Mouse (Mus musculus) neural tube, embryonic 14.5 days (tissue): ENCODE measurements at regions not wholly inside any gene's neighbourhood (a gene's known extent, or its start where the extent isn't known, plus 50 kb on each side); places are given as distances from the start of the nearest gene placed in this dataset.
A peak's percentile ranks its signal among the peaks of the same experiment; 100 is the strongest.
"Not testable (repeated sequence)": the region's sequence is repeated elsewhere in the genome, so short reads cannot be mapped to it uniquely, and the experiment has no call there.

ENCODE experiments used
- ATAC-seq: fragments of 200-750 bp; cut with Nextera tagmentation; 2 replicates; pipeline ENCODE4 v1.8.0; 2017; ENCODE audit warnings: low read depth, mild to moderate bottlenecking, moderate TSS enrichment, moderate library complexity
- H3K27ac ChIP-seq: fragments of 300-500 bp; sonication (generic); 2 replicates; pipeline ENCODE4 v1.5.1; 2014; ENCODE audit warnings: low read depth, mild to moderate bottlenecking, control low read depth, low read length, moderate library complexity, mixed read lengths
- H3K27me3 ChIP-seq: fragments of 300-500 bp; sonication (generic); 2 replicates; pipeline ENCODE4 v1.6.1; 2014; ENCODE audit warnings: low read length; ENCODE audit not compliant: control insufficient read depth, insufficient read depth
- H3K36me3 ChIP-seq: fragments of 300-500 bp; sonication (generic); 2 replicates; pipeline ENCODE4 v1.6.1; 2014; ENCODE audit warnings: low read length, mixed read lengths; ENCODE audit not compliant: control insufficient read depth, insufficient read depth
- H3K4me1 ChIP-seq: fragments of 300-500 bp; sonication (generic); 2 replicates; pipeline ENCODE4 v1.6.1; 2014; ENCODE audit warnings: low read length; ENCODE audit not compliant: control insufficient read depth, insufficient read depth
- H3K4me2 ChIP-seq: fragments of 300-500 bp; sonication (generic); 2 replicates; pipeline ENCODE4 v1.6.1; 2014; ENCODE audit warnings: mild to moderate bottlenecking, low read depth, low read length, control low read depth
- H3K4me3 ChIP-seq: fragments of 300-500 bp; sonication (generic); 2 replicates; pipeline ENCODE4 v1.5.1; 2014; ENCODE audit warnings: low read depth, low read length, control low read depth, mixed read lengths
- H3K9ac ChIP-seq: fragments of 300-500 bp; sonication (generic); replicated peaks from 2 replicates; pipeline ENCODE4 v1.6.1; 2014; ENCODE audit warnings: low read depth, mild to moderate bottlenecking, control low read depth, low read length, mixed read lengths
- H3K9me3 ChIP-seq: fragments of 300-500 bp; sonication (generic); 2 replicates; pipeline ENCODE4 v1.6.1; 2016; ENCODE audit warnings: low read length; ENCODE audit not compliant: control insufficient read depth
- WGBS: fragments of 180-500 bp; shearing (Covaris S2); extraction: QIAGEN DNeasy Blood & Tissue Kit; methylation state at CpG from one replicate; pipeline ENCODE4 v1.1.7; 2014; 5-methylcytosine and 5-hydroxymethylcytosine counted together

DNA sequence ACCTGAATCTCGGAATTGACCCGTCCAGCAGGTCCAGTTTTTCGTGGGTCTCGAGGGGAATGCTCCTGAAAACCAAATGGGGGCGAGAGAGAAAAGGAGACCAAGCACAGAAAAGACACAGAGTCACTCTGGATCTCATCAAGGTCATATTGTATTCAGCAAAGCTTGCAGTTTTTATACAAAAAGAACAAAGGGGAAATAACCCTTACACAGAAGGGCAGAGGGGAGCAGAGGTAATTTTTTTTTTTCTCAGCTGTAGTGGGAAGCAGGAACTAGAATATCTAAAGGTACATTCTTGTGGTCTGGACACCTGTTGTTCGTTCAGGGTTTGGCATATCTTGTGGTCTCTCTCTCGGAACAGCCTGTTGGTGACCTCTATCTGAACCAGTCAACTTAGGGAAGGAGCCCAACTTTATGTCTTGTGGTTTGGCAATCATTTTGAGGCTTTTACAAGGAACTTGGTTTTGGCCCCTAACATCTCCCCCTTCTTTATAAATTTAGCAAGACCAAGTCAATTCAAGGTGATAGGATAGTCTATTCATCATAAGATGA is 1645.9 kb upstream of the Cdh9 start:
- H3K9me3 ChIP-seq, result no peaks in the 10 kb centered on the region
- no peaks in the 10 kb centered on the region for H3K4me1 ChIP-seq
- H3K27me3 ChIP-seq, result no peaks in the 10 kb centered on the region
- no peak for ATAC-seq
- no peak overlapping the region for H3K27ac ChIP-seq
- no peak overlapping the region for H3K4me2 ChIP-seq
- H3K4me3 ChIP-seq, result no peak overlapping the region
- 89% methylated on average over 7 of the region's 7 CpGs for WGBS
- no peaks in the 10 kb centered on the region for H3K36me3 ChIP-seq
- no peak overlapping the region for H3K9ac ChIP-seq

DNA sequence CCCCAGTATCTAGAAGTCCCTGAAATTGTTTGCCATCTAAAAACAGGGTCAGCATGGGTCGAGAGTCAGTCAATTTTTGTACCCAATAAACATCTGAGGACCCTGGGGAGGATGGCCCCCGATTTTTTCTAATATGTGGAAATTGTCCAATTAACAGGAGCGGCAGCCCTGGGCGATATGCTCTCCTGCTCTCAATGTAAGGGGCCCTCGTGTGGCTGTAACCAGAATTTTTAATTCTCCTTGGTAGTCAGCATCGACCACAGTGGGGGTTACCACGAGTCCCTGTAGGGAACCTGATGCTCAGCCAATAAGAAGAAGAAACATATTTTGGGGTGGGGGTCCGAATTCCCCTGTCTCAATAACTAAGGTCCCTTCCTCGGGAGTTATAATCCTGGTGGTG is 1639.9 kb upstream of the Cdh9 start:
- not testable (repeated sequence) for ATAC-seq, H3K4me1 ChIP-seq, H3K4me2 ChIP-seq, H3K27me3 ChIP-seq, H3K9me3 ChIP-seq, H3K9ac ChIP-seq, H3K27ac ChIP-seq, H3K36me3 ChIP-seq, H3K4me3 ChIP-seq
- WGBS, result 88% methylated on average over 9 of the region's 9 CpGs

DNA sequence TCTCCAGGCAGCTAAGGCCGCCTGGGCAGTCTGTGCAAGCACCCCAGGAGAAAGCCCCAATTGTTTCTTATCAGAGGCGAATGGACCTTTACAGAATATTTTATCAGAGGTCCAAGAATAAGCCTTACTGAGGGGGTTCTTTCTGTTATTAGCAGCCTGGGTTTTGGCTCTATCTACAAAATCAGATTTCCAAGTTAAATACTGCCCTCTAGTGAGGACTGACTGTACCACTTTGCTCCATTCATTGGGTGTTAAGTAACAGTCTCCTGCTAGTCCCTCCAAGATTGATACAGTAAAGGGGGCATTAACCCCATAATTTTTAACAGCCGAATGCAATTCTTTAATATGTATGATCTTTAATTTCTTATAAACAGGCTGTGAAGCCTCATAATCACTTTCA is 1638.8 kb upstream of the Cdh9 start:
- H3K4me3 ChIP-seq, H3K9me3 ChIP-seq, H3K4me2 ChIP-seq, ATAC-seq, H3K27me3 ChIP-seq, H3K36me3 ChIP-seq, H3K9ac ChIP-seq, H3K4me1 ChIP-seq, H3K27ac ChIP-seq: not testable (repeated sequence)
- 83% methylated on average over 3 of the region's 3 CpGs for WGBS

GRCm38 (mm10) chr15:15091531-15092290 is 1636.8 kb upstream of the Cdh9 start:
- WGBS, result 71% methylated on average over 2 of the region's 2 CpGs
- no peaks in the 10 kb centered on the region for H3K4me1 ChIP-seq
- H3K9ac ChIP-seq, result no peak overlapping the region
- no peaks in the 10 kb centered on the region for H3K36me3 ChIP-seq
- no peaks in the 10 kb centered on the region for H3K27me3 ChIP-seq
- ATAC-seq, result no peak
- H3K4me2 ChIP-seq, result no peak overlapping the region
- H3K4me3 ChIP-seq, result no peak overlapping the region
- H3K27ac ChIP-seq, result no peak overlapping the region
- no peaks in the 10 kb centered on the region for H3K9me3 ChIP-seq

DNA sequence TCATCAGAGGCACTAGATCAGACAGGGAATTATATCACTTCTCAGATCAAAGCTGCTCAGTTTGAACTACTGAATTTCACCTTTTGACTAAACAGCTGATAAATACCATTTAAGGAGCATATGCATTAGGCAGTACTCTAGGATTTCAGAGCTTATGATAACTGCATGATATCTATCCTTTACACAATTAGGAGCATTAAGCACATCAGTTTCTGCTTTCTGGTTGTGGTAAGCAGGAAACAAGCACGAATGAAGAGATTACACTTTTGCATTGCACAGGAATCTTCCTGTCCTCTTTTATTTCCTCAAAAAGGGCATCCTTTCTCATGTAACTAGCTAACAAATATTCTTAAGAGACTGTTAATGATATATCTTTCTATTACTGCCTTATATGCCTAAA is 1631.2 kb upstream of the Cdh9 start:
- Histone ChIP-seq H3K27ac (no peak overlapping the region), H3K4me1 (no peaks in the 10 kb centered on the region), H3K4me3 (no peak overlapping the region), H3K4me2 (no peak overlapping the region), H3K36me3 (no peaks in the 10 kb centered on the region), H3K9me3 (no peaks in the 10 kb centered on the region), H3K9ac (no peak overlapping the region), H3K27me3 (no peaks in the 10 kb centered on the region)
- ATAC-seq, result no peak
- 73% methylated on average over 1 of the region's 1 CpGs for WGBS

- no peaks in the 10 kb centered on the region for H3K36me3 ChIP-seq
- 86% methylated on average over 1 of the region's 1 CpGs for WGBS
- H3K27ac ChIP-seq, result no peak overlapping the region
- H3K27me3 ChIP-seq, result no peaks in the 10 kb centered on the region
- no peak overlapping the region for H3K4me2 ChIP-seq
- H3K9me3 ChIP-seq, result no peaks in the 10 kb centered on the region
- no peak for ATAC-seq
- no peaks in the 10 kb centered on the region for H3K4me1 ChIP-seq
- no peak overlapping the region for H3K4me3 ChIP-seq
- H3K9ac ChIP-seq, result no peak overlapping the region
These were observed 1626.4 kb upstream of the Cdh9 start for GRCm38 (mm10) chr15:15102185-15102584.

GRCm38 (mm10) chr15:15120109-15120508 is 1608.4 kb upstream of the Cdh9 start:
- no peak overlapping the region for H3K9ac ChIP-seq
- no peak overlapping the region for H3K4me3 ChIP-seq
- no peak overlapping the region for H3K4me2 ChIP-seq
- H3K27me3 ChIP-seq, result no peaks in the 10 kb centered on the region
- H3K9me3 ChIP-seq, result no peaks in the 10 kb centered on the region; the same call in 1 of the 2 replicates
- no peak overlapping the region for H3K27ac ChIP-seq
- WGBS, result 48% methylated on average over 1 of the region's 1 CpGs
- no peaks in the 10 kb centered on the region for H3K4me1 ChIP-seq
- H3K36me3 ChIP-seq, result no peaks in the 10 kb centered on the region
- peak; percentile 51; the same call in 1 of the 2 replicates for ATAC-seq

- H3K27ac ChIP-seq, result no peak overlapping the region
- H3K4me1 ChIP-seq, result no peaks in the 10 kb centered on the region
- H3K9me3 ChIP-seq, result no peaks in the 10 kb centered on the region
- H3K9ac ChIP-seq, result no peak overlapping the region
- H3K4me2 ChIP-seq, result no peak overlapping the region
- 86% methylated on average over 2 of the region's 2 CpGs for WGBS
- no peaks in the 10 kb centered on the region for H3K36me3 ChIP-seq
- ATAC-seq, result no peak
- no peak overlapping the region for H3K4me3 ChIP-seq
- no peaks in the 10 kb centered on the region for H3K27me3 ChIP-seq
These were observed 1579.8 kb upstream of the Cdh9 start for GRCm38 (mm10) chr15:15148791-15149190.

DNA sequence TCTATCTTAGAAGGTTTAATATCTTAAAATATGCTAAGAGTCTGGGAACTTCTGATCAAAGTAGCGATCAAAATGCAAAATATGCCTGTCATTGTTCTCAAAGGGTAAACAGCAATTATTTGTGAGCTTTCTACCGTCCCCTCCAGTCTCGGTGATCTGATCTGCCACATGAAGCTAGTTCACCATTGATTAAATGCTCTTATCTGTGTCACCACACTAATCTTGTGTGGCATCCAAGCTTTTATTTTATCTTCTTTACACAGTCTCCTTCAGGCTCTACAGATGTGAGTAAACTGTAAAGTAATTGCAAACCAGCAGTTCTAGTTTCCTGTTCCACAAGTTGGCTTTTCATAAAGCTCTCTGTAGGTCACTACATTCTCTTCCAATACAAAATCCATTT is 1573.1 kb upstream of the Cdh9 start:
- H3K4me3 ChIP-seq, result no peak overlapping the region
- no peaks in the 10 kb centered on the region for H3K9me3 ChIP-seq
- H3K27ac ChIP-seq, result no peak overlapping the region
- H3K27me3 ChIP-seq, result no peaks in the 10 kb centered on the region
- no peak overlapping the region for H3K9ac ChIP-seq
- no peak for ATAC-seq
- 85% methylated on average over 3 of the region's 3 CpGs for WGBS
- H3K36me3 ChIP-seq, result no peaks in the 10 kb centered on the region
- no peaks in the 10 kb centered on the region for H3K4me1 ChIP-seq
- H3K4me2 ChIP-seq, result no peak overlapping the region
